Mouse (Mus musculus): ENCODE measurements at regions not wholly inside any gene's neighbourhood (a gene's known extent, or its start where the extent isn't known, plus 50 kb on each side); places are given as distances from the start of the nearest gene placed in this dataset.

DNA sequence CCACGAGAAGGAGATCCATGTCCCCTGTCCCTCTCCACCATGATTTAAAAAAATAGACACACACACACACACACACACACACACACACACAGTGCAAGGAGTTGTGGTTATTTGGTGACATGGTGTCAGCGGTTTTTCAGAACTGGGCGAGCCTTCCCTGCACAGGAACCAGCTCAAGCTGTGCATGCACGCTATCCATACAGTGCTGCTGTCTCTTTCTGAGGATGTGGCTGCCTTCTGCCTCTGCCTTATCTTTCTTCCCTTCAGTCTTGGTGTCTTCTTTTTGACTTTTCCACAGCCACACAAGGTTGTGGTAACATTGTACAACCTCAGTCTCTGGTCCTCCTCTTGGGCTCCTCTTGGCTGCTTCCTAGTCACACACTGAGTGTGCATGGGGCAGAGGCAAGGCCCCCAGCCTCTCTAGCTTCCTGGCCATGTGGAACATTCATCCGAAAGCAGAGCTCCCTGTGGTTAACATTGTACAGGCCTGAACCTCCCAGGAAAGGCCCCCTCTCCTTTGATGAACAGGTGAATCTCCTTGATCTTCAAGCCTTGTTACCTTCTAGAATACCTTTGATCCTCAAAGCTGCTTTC is 157.6 kb downstream of the Gadd45g start:
- Histone ChIP-seq H3K9me3 (ENCODE audit: control insufficient read depth, low read depth, low read length) (no peaks in the 10 kb centered on the region), H3K27ac (ENCODE audit: low read length) (no peak overlapping the region), H3K9ac (replicated peaks; ENCODE audit: low read depth, low read length) (no peak overlapping the region), H3K4me2 (replicated peaks; ENCODE audit: low read depth, low read length) (no peak overlapping the region), H3K4me3 (ENCODE audit: low read depth, low read length) (no peak overlapping the region), H3K4me1 (ENCODE audit: control insufficient read depth, insufficient read depth, low read length) (no peaks in the 10 kb centered on the region), H3K27me3 (ENCODE audit: control insufficient read depth, insufficient read depth, low read length) (no peaks in the 10 kb centered on the region), H3K36me3 (ENCODE audit: control insufficient read depth, insufficient read depth, low read length) (no peaks in the 10 kb centered on the region)
- 83% methylated on average over 5 of the region's 5 CpGs for WGBS
- no peak for ATAC-seq (ENCODE audit: insufficient number of reproducible peaks, insufficient read depth, low FRiP score, low read depth)

GRCm38 (mm10) chr13:52007585-52008395 is 161.3 kb downstream of the Gadd45g start:
- no peak overlapping the region for H3K9ac ChIP-seq (replicated peaks; ENCODE audit: low read depth, low read length)
- no peak for ATAC-seq (ENCODE audit: insufficient number of reproducible peaks, insufficient read depth, low FRiP score, low read depth)
- no peaks in the 10 kb centered on the region for H3K27me3 ChIP-seq (ENCODE audit: control insufficient read depth, insufficient read depth, low read length)
- 65% methylated on average over 5 of the region's 6 CpGs for WGBS
- H3K4me2 ChIP-seq (replicated peaks; ENCODE audit: low read depth, low read length): no peak overlapping the region
- H3K4me1 ChIP-seq (ENCODE audit: control insufficient read depth, insufficient read depth, low read length): no peaks in the 10 kb centered on the region
- no peaks in the 10 kb centered on the region for H3K9me3 ChIP-seq (ENCODE audit: control insufficient read depth, low read depth, low read length)
- H3K36me3 ChIP-seq (ENCODE audit: control insufficient read depth, insufficient read depth, low read length): no peaks in the 10 kb centered on the region
- H3K4me3 ChIP-seq (ENCODE audit: low read depth, low read length): no peak overlapping the region
- H3K27ac ChIP-seq (ENCODE audit: low read length): no peak overlapping the region

DNA sequence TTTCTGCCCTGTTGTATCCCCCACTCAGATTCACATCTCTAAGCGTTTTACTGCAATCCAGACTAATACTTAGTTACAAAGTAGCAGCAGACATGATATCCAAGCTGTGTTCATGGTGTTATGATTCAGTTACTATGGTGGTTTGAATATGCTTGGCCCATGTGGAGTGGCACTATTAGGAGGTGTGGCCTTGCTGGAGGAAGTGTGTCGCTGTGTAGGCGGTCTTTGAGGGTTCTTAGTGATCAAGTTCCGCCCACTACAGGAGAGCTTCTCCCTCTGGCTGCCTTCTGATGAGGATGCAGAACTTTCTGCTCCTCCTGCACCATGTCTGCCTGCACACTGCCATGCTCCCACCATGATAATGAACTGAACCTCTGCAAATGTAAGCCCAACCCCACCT is 162.8 kb downstream of the Gadd45g start:
- H3K4me1 ChIP-seq (ENCODE audit: control insufficient read depth, insufficient read depth, low read length): peaks cover 2% of the 10 kb centered on the region; the same call in 1 of the 2 replicates
- ATAC-seq (ENCODE audit: insufficient number of reproducible peaks, insufficient read depth, low FRiP score, low read depth): no peak
- H3K27me3 ChIP-seq (ENCODE audit: control insufficient read depth, insufficient read depth, low read length): no peaks in the 10 kb centered on the region
- H3K9me3 ChIP-seq (ENCODE audit: control insufficient read depth, low read depth, low read length): no peaks in the 10 kb centered on the region
- WGBS: 86% methylated on average over 4 of the region's 4 CpGs
- no peak overlapping the region for H3K4me3 ChIP-seq (ENCODE audit: low read depth, low read length)
- no peak overlapping the region for H3K27ac ChIP-seq (ENCODE audit: low read length)
- no peaks in the 10 kb centered on the region for H3K36me3 ChIP-seq (ENCODE audit: control insufficient read depth, insufficient read depth, low read length)
- H3K4me2 ChIP-seq (replicated peaks; ENCODE audit: low read depth, low read length): no peak overlapping the region
- H3K9ac ChIP-seq (replicated peaks; ENCODE audit: low read depth, low read length): no peak overlapping the region

- H3K4me3 ChIP-seq (ENCODE audit: low read depth, low read length): no peak overlapping the region
- H3K9me3 ChIP-seq (ENCODE audit: control insufficient read depth, low read depth, low read length): no peaks in the 10 kb centered on the region
- no peak for ATAC-seq (ENCODE audit: insufficient number of reproducible peaks, insufficient read depth, low FRiP score, low read depth)
- H3K9ac ChIP-seq (replicated peaks; ENCODE audit: low read depth, low read length): no peak overlapping the region
- 91% methylated on average over 6 of the region's 6 CpGs for WGBS
- H3K36me3 ChIP-seq (ENCODE audit: control insufficient read depth, insufficient read depth, low read length): no peaks in the 10 kb centered on the region
- H3K27me3 ChIP-seq (ENCODE audit: control insufficient read depth, insufficient read depth, low read length): no peaks in the 10 kb centered on the region
- H3K27ac ChIP-seq (ENCODE audit: low read length): no peak overlapping the region
- no peak overlapping the region for H3K4me2 ChIP-seq (replicated peaks; ENCODE audit: low read depth, low read length)
- H3K4me1 ChIP-seq (ENCODE audit: control insufficient read depth, insufficient read depth, low read length): peaks cover 2% of the 10 kb centered on the region; the same call in 1 of the 2 replicates
These were observed 163.3 kb downstream of the Gadd45g start for GRCm38 (mm10) chr13:52009766-52010165.

GRCm38 (mm10) chr13:52011001-52011400 is 164.5 kb downstream of the Gadd45g start:
- Histone ChIP-seq H3K4me3 (ENCODE audit: low read depth, low read length) (no peak overlapping the region), H3K9ac (replicated peaks; ENCODE audit: low read depth, low read length) (no peak overlapping the region), H3K27ac (ENCODE audit: low read length) (no peak overlapping the region), H3K4me1 (ENCODE audit: control insufficient read depth, insufficient read depth, low read length) (peaks cover 9% of the 10 kb centered on the region), H3K9me3 (ENCODE audit: control insufficient read depth, low read depth, low read length) (no peaks in the 10 kb centered on the region), H3K4me2 (replicated peaks; ENCODE audit: low read depth, low read length) (no peak overlapping the region), H3K36me3 (ENCODE audit: control insufficient read depth, insufficient read depth, low read length) (no peaks in the 10 kb centered on the region), H3K27me3 (ENCODE audit: control insufficient read depth, insufficient read depth, low read length) (no peaks in the 10 kb centered on the region)
- ATAC-seq (ENCODE audit: insufficient number of reproducible peaks, insufficient read depth, low FRiP score, low read depth): no peak
- 76% methylated on average over 3 of the region's 3 CpGs for WGBS

DNA sequence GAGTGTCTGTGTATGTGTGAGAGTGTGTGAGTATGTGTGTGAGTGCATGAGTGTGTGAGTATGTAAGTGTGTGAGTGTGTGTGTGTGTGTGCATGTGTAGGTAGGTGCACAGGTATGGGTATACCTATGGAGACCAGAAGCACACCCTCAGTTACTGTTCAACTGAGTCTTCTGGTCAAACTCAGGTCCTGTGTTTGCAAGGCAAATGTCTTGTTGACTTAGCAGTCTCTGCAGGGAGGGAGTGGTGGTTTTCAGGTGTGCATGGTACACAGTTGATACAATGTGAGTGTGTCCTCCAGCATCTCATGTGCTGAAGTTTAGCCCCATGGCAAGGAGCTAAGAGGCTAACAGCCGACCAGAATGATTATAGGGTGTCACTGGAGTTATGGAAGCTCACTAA is 166.7 kb downstream of the Gadd45g start:
- Histone ChIP-seq H3K4me3 (ENCODE audit: low read depth, low read length) (no peak overlapping the region), H3K4me1 (ENCODE audit: control insufficient read depth, insufficient read depth, low read length) (peaks cover 14% of the 10 kb centered on the region), H3K36me3 (ENCODE audit: control insufficient read depth, insufficient read depth, low read length) (no peaks in the 10 kb centered on the region), H3K9ac (replicated peaks; ENCODE audit: low read depth, low read length) (no peak overlapping the region), H3K27me3 (ENCODE audit: control insufficient read depth, insufficient read depth, low read length) (no peaks in the 10 kb centered on the region), H3K27ac (ENCODE audit: low read length) (no peak overlapping the region), H3K9me3 (ENCODE audit: control insufficient read depth, low read depth, low read length) (no peaks in the 10 kb centered on the region), H3K4me2 (replicated peaks; ENCODE audit: low read depth, low read length) (no peak overlapping the region)
- WGBS: 64% methylated on average over 1 of the region's 1 CpGs
- ATAC-seq (ENCODE audit: insufficient number of reproducible peaks, insufficient read depth, low FRiP score, low read depth): peak; percentile 57; the same call in 1 of the 2 replicates

- Histone ChIP-seq H3K4me3 (ENCODE audit: low read depth, low read length) (no peak overlapping the region), H3K9me3 (ENCODE audit: control insufficient read depth, low read depth, low read length) (no peaks in the 10 kb centered on the region), H3K9ac (replicated peaks; ENCODE audit: low read depth, low read length) (no peak overlapping the region), H3K27me3 (ENCODE audit: control insufficient read depth, insufficient read depth, low read length) (no peaks in the 10 kb centered on the region), H3K4me2 (replicated peaks; ENCODE audit: low read depth, low read length) (no peak overlapping the region), H3K27ac (ENCODE audit: low read length) (no peak overlapping the region), H3K36me3 (ENCODE audit: control insufficient read depth, insufficient read depth, low read length) (no peaks in the 10 kb centered on the region), H3K4me1 (ENCODE audit: control insufficient read depth, insufficient read depth, low read length) (peaks cover 14% of the 10 kb centered on the region)
- WGBS: 67% methylated on average over 2 of the region's 2 CpGs
- no peak for ATAC-seq (ENCODE audit: insufficient number of reproducible peaks, insufficient read depth, low FRiP score, low read depth)
These were observed 167.3 kb downstream of the Gadd45g start for GRCm38 (mm10) chr13:52013757-52014156.

GRCm38 (mm10) chr13:52014566-52014965 is 168.1 kb downstream of the Gadd45g start:
- Histone ChIP-seq H3K27me3 (ENCODE audit: control insufficient read depth, insufficient read depth, low read length) (no peaks in the 10 kb centered on the region), H3K4me2 (replicated peaks; ENCODE audit: low read depth, low read length) (no peak overlapping the region), H3K4me1 (ENCODE audit: control insufficient read depth, insufficient read depth, low read length) (peaks cover 14% of the 10 kb centered on the region), H3K27ac (ENCODE audit: low read length) (no peak overlapping the region), H3K4me3 (ENCODE audit: low read depth, low read length) (no peak overlapping the region), H3K36me3 (ENCODE audit: control insufficient read depth, insufficient read depth, low read length) (no peaks in the 10 kb centered on the region), H3K9ac (replicated peaks; ENCODE audit: low read depth, low read length) (no peak overlapping the region), H3K9me3 (ENCODE audit: control insufficient read depth, low read depth, low read length) (no peaks in the 10 kb centered on the region)
- no peak for ATAC-seq (ENCODE audit: insufficient number of reproducible peaks, insufficient read depth, low FRiP score, low read depth)
- WGBS: 72% methylated on average over 7 of the region's 7 CpGs

Data from stomach, embryonic 14.5 days (tissue).